Mouse (Mus musculus): ENCODE results near the gene Agpat3. TPM values are rescaled to one million over a fixed set of nuclear protein-coding genes. Genes with fewer than 3 reads are reported as not detected.

Gene Agpat3
- total and polyA plus RNA-seq, 3 experiments = 0.07 TPM; not detected in 2

DNA sequence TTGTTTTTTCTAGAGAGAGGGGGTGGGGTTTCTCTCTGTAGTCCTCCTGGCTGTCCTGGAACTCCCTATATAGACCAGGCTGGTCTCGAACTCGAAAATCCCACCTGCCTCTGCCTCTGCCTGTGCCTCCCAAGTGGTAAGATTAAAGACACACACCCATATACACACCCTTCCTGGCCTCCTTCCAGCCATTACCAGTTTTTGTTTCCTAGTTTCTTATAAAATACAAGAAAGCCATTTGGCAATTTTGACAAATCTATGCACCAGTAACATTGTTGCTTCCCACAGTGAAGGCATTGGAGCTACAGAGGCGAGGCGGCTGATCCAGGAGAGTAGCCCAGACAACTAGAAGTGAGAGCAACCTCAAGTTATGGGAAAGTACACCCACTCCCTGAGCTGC is 6.0 kb upstream of the Agpat3 start:
- H3K4me1 ChIP-seq (ENCODE audit: control insufficient read depth in 1 of 2, insufficient read depth in 2 of 2, low read length in 2 of 2) = no peaks in the 10 kb centered on the region; a peak in 1 of 4 replicates
- H3K9me3 ChIP-seq (replicated peaks; ENCODE audit: insufficient read depth, low read length) = no peaks in the 10 kb centered on the region
- no peak for DNase-seq (ENCODE audit: low read depth, low spot score)
- no peak overlapping the region for H3K9ac ChIP-seq (ENCODE audit: control insufficient read depth, low read depth, low read length, poor library complexity, severe bottlenecking)
- H3K27me3 ChIP-seq (ENCODE audit: control insufficient read depth in 1 of 2, insufficient read depth in 2 of 2, low read length in 2 of 2) = peaks cover 3 to 11% of the 10 kb centered on the region in 2 experiments; a peak in 3 of 4 replicates
- no peaks in the 10 kb centered on the region; a peak in 1 of 4 replicates for H3K36me3 ChIP-seq (ENCODE audit: control insufficient read depth in 1 of 2, insufficient read depth in 2 of 2, low read length in 2 of 2)
- TF ChIP-seq UBTF (IDR thresholded peaks at IDR 0.05; ENCODE audit: borderline replicate concordance, insufficient read depth, low read depth, low read length) (no peak), SMC3 (IDR thresholded peaks at IDR 0.05; ENCODE audit: low read depth, low read length) (no peak), NELFE (IDR thresholded peaks at IDR 0.05; ENCODE audit: low read depth, low read length) (no peak), POLR2AphosphoS5 (IDR thresholded peaks at IDR 0.05; ENCODE audit: borderline replicate concordance, low read depth, low read length) (no peak), ZC3H11A (IDR thresholded peaks at IDR 0.05; ENCODE audit: low read depth, low read length) (no peak), BHLHE40 (IDR thresholded peaks at IDR 0.05; ENCODE audit: borderline replicate concordance, low read depth, low read length) (no peak), ETS1 (IDR thresholded peaks at IDR 0.05; ENCODE audit: low read depth, low read length) (no peak), ZNF384 (IDR thresholded peaks at IDR 0.05; ENCODE audit: low read depth, low read length) (no peak)
- no peaks in the 10 kb centered on the region for H3K79me2 ChIP-seq (ENCODE audit: control insufficient read depth, insufficient read depth, low read length, poor library complexity)
- H3K4me3 ChIP-seq (ENCODE audit: control insufficient read depth in 1 of 2, insufficient read depth in 1 of 2, low read depth in 2 of 2, low read length in 2 of 2) = no peak overlapping the region
- H3K27ac ChIP-seq (ENCODE audit: control insufficient read depth, low read depth, low read length) = no peak overlapping the region

- peak; percentile 15 for DNase-seq (ENCODE audit: low read depth, low spot score)
- Histone ChIP-seq H3K9ac (ENCODE audit: control insufficient read depth, low read depth, low read length, poor library complexity, severe bottlenecking) (no peak overlapping the region), H3K4me1 (ENCODE audit: control insufficient read depth in 1 of 2, insufficient read depth in 2 of 2, low read length in 2 of 2) (no peaks in the 10 kb centered on the region; a peak in 1 of 4 replicates), H3K36me3 (ENCODE audit: control insufficient read depth in 1 of 2, insufficient read depth in 2 of 2, low read length in 2 of 2) (no peaks in the 10 kb centered on the region; a peak in 1 of 4 replicates), H3K4me3 (ENCODE audit: control insufficient read depth in 1 of 2, insufficient read depth in 1 of 2, low read depth in 2 of 2, low read length in 2 of 2) (no peak overlapping the region), H3K27me3 (ENCODE audit: control insufficient read depth in 1 of 2, insufficient read depth in 2 of 2, low read length in 2 of 2) (peaks cover 3 to 11% of the 10 kb centered on the region in 2 experiments; a peak in 3 of 4 replicates), H3K79me2 (ENCODE audit: control insufficient read depth, insufficient read depth, low read length, poor library complexity) (no peaks in the 10 kb centered on the region), H3K9me3 (replicated peaks; ENCODE audit: insufficient read depth, low read length) (no peaks in the 10 kb centered on the region), H3K27ac (ENCODE audit: control insufficient read depth, low read depth, low read length) (no peak overlapping the region)
- no peak for TF ChIP-seq MAFK (IDR thresholded peaks at IDR 0.05; ENCODE audit: borderline replicate concordance, low read depth, low read length)
- no peak for TF ChIP-seq HCFC1 (IDR thresholded peaks at IDR 0.05; ENCODE audit: low read depth, low read length)
- TF ChIP-seq KAT2A (conservative IDR thresholded peaks at IDR 0.05; ENCODE audit: low read depth, low read length) = no peak
- no peak for TF ChIP-seq ZNF384 (IDR thresholded peaks at IDR 0.05; ENCODE audit: low read depth, low read length)
- no peak for TF ChIP-seq ELF1 (IDR thresholded peaks at IDR 0.05; ENCODE audit: low read depth, low read length)
- TF ChIP-seq TBP (IDR thresholded peaks at IDR 0.05; ENCODE audit: low read depth, low read length) = no peak
- TF ChIP-seq EP300 (IDR thresholded peaks at IDR 0.05; ENCODE audit: low read depth in 1 of 2, low read length in 2 of 2) = 0 out of 4 replicates have a peak, but pooled peaks of 1 of the 2 experiments have one; percentile 8
- no peak for TF ChIP-seq ZKSCAN1 (IDR thresholded peaks at IDR 0.05; ENCODE audit: low read depth, low read length)
- TF ChIP-seq MEF2A (IDR thresholded peaks at IDR 0.05; ENCODE audit: extremely low read depth, insufficient replicate concordance, low read depth, low read length, poor library complexity, severe bottlenecking) = 0 out of 2 replicates have a peak, but pooled peaks have one; percentile 18
- no peak for TF ChIP-seq MYB (IDR thresholded peaks at IDR 0.05; ENCODE audit: low read depth, low read length)
Measured at GRCm38 (mm10) chr10:78357742-78358141, 5.5 kb upstream of the Agpat3 start.

All from MEL (cell line).